Mouse (Mus musculus): ENCODE data around the gene Eif4ebp2. TPM values are rescaled to one million over a fixed set of nuclear protein-coding genes. Genes with fewer than 3 reads are reported as not detected.
"Not testable (repeated sequence)": the region's sequence is repeated elsewhere in the genome, so short reads cannot be mapped to it uniquely, and the experiment has no call there.

Gene Eif4ebp2
- polyA plus RNA-seq, 1 experiment from 2014 or later: 72.2 TPM

DNA sequence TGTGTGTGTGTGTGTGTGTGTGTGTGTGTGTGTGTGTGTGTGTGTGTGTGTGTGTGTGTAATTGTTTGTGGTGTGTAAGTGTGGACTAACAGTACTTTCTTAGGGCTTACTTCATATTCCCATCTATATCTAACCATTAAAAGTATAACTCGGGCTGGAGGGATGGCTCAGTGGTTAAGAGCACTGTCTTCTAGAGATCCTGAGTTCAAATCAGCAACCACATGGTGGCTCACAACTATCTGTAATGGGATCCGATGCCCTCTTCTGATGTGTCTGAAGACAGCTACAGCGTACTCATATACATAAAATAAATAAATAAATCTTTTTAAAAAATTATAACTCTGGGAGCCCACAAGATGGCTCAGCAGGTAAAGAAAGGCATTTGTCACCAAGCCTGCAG, 710 bp upstream of the Eif4ebp2 start:
- H3K27me3 ChIP-seq; H3K27ac ChIP-seq; H3K9me3 ChIP-seq; ATAC-seq (ENCODE audit: low FRiP score, low read depth); H3K4me3 ChIP-seq; H3K9ac ChIP-seq: not testable (repeated sequence)
- Histone ChIP-seq H3K36me3 (peaks cover 13% of the 10 kb centered on the region; the same call in 1 of the 2 replicates), H3K4me2 (replicated peaks) (peak overlapping the region; percentile 90; the same call in 1 of the 2 replicates), H3K4me1 (peaks cover 32% of the 10 kb centered on the region)
- 82% methylated on average over 3 of the region's 3 CpGs for WGBS

DNA sequence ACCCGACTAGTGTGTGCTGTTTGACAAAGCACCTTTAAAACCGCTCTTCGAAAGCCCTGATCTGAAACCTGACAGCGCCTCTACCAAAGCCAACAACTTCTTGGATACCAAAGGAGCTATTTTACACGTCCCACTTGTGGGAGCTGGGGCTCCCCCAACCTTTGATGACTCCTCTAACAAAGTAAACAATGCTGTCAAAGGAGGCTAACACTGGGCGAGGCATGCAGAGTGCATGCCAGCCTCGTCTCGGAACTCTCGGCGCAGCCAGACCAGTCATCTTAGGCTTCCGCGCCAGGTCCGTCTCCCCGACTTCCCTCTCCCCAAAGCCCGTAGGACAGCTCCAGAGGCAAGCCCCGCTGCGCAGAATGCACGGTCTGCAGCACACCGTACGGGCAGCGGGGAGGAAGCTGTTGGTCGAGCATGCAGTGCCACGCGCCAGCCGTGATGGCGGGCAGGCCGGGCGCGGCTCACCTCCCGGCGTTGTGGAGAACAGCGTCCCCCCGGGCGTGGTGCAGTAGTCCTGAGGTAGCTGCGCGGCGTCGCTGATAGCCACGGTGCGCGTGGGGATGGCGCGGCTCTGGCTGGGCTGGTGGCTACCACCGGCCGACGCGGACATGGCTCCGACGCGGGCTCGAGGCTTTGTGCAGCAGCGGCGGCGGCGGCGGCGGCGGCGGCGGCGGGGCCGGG, 387 bp downstream of the Eif4ebp2 start:
- peak overlapping the region; percentile 97 for H3K9ac ChIP-seq
- no peaks in the 10 kb centered on the region for H3K27me3 ChIP-seq
- H3K4me1 ChIP-seq: peaks cover 43% of the 10 kb centered on the region
- peak overlapping the region; percentile 69 for H3K27ac ChIP-seq
- peaks cover 22% of the 10 kb centered on the region; the same call in 1 of the 2 replicates for H3K36me3 ChIP-seq
- no peaks in the 10 kb centered on the region for H3K9me3 ChIP-seq
- ATAC-seq (ENCODE audit: low FRiP score, low read depth): peak; percentile 45
- H3K4me2 ChIP-seq (replicated peaks): peak overlapping the region; percentile 90
- WGBS: under 1% methylated on average over 53 of the region's 62 CpGs
- H3K4me3 ChIP-seq: peak overlapping the region; percentile 100

DNA sequence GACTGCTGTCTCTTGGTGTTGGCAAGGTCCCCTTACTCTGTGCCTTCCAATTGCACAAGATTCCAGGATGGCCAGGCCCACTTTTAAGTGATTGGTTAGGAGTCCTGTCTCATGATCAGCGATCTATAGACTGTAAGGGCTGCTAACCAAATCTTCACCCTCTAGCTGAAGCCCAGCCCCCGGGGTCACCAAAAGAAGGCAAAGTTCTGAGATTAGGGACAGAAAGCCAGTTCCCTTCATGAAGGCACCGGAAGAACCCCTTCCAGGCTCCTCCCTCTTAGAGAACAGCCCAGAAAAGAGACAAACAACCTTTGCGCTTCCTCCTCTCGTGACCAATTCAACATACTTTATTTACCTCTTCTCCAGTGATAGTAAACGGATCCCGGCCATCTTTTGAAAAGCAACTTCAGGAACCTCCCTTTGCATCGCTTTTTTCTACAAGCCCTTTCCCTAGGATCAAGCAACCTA, 964 bp downstream of the Eif4ebp2 start:
- Histone ChIP-seq H3K27ac (peak overlapping the region; percentile 69), H3K9ac (peak overlapping the region; percentile 97), H3K36me3 (peaks cover 22% of the 10 kb centered on the region), H3K4me2 (replicated peaks) (peak overlapping the region; percentile 90), H3K4me3 (peak overlapping the region; percentile 100), H3K27me3 (no peaks in the 10 kb centered on the region), H3K9me3 (no peaks in the 10 kb centered on the region), H3K4me1 (peaks cover 49% of the 10 kb centered on the region)
- no peak for ATAC-seq (ENCODE audit: low FRiP score, low read depth)
- 3% methylated on average over 8 of the region's 8 CpGs for WGBS

DNA sequence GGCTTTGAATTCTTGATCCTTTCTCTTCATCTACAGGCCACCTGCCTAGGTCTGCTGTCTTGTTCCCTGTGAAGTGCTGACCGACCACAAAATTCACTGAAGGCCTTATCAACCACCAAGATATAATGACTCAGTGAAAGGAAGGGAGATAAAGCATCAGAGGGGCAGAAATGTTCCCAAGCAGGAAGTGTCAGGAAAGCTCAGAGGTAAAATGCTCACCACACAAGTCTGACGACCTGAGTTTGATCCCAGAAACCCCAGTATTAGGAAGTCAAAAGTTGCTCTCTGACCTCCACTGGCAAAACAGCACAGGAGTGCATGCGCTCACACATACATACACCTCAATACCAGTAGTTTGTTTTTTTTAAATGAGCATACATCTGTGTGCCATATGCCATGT, 3.6 kb downstream of the Eif4ebp2 start:
- peaks cover 22% of the 10 kb centered on the region for H3K36me3 ChIP-seq
- no peaks in the 10 kb centered on the region for H3K27me3 ChIP-seq
- 82% methylated on average over 3 of the region's 3 CpGs for WGBS
- H3K9ac ChIP-seq: no peak overlapping the region
- no peak overlapping the region for H3K27ac ChIP-seq
- no peaks in the 10 kb centered on the region for H3K9me3 ChIP-seq
- H3K4me1 ChIP-seq: peaks cover 75% of the 10 kb centered on the region
- H3K4me3 ChIP-seq: no peak overlapping the region
- H3K4me2 ChIP-seq (replicated peaks): no peak overlapping the region
- ATAC-seq (ENCODE audit: low FRiP score, low read depth): no peak

DNA sequence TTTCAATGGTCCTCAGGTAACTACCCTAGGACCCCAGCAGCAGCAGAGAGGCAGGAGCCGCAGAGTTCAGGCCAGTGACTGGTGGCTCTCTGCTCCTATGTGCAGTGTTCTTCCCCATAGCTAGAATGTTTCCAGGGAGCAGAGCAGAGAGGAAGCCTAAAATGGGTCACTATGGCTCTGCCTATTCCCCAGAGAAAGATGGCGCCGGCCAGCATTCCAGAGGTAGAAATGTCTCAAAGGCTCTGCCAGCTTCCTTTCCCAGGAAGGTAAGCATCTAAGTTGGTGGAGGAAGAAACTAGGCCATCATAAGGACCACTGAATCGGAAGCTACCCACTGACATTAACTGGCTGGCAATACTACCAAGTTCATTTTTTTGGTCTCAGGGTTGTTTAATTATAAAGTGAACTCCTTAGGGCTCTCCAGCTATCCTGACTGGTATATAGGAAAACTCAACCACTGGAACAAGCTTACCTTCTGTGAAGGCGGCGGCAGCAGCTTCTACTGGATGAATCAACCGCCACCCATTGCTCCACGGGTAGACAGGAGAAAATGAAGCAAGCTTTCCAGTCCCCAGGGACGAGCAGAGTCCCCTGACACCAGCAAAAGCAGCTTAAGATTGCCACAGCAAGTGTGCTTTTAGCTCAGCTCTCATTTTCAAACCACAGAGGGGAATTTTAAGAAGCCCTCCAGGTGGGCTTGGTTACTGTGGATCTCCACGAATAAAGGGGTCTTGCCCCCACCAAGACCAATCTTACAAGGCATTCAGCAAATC, 4.7 kb downstream of the Eif4ebp2 start:
- no peak overlapping the region for H3K4me3 ChIP-seq
- peaks cover 22% of the 10 kb centered on the region for H3K36me3 ChIP-seq
- WGBS: 82% methylated on average over 10 of the region's 10 CpGs
- H3K9ac ChIP-seq: peak overlapping the region; percentile 39; the same call in 1 of the 2 replicates
- no peaks in the 10 kb centered on the region for H3K9me3 ChIP-seq
- H3K27ac ChIP-seq: no peak overlapping the region
- ATAC-seq (ENCODE audit: low FRiP score, low read depth): no peak
- peaks cover 85% of the 10 kb centered on the region for H3K4me1 ChIP-seq
- H3K27me3 ChIP-seq: no peaks in the 10 kb centered on the region
- H3K4me2 ChIP-seq (replicated peaks): no peak overlapping the region

DNA sequence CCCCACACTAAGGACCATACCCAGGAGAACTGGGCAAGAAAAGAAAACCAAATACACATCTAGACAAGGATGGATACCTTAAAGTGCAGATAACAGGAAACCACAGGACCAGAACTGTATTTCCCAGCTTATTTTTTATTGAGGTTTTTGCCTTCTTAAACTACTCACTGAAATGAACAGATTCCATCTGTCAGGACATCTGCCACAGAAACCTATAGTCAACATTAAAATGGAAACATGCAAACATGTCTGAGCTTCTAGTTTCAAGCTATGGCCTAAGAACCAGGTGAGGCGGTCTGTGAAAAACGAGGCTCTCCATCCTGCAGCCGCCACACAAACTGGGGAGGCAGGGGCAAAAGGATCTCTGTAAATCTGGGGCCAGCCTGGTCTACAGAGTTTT, 7.4 kb downstream of the Eif4ebp2 start:
- H3K9ac ChIP-seq: no peak overlapping the region
- no peak overlapping the region for H3K4me3 ChIP-seq
- H3K4me1 ChIP-seq: peaks cover 81% of the 10 kb centered on the region
- H3K4me2 ChIP-seq (replicated peaks): no peak overlapping the region
- no peaks in the 10 kb centered on the region for H3K9me3 ChIP-seq
- WGBS: 68% methylated on average over 3 of the region's 3 CpGs
- no peak for ATAC-seq (ENCODE audit: low FRiP score, low read depth)
- H3K36me3 ChIP-seq: peaks cover 26% of the 10 kb centered on the region
- no peaks in the 10 kb centered on the region for H3K27me3 ChIP-seq
- H3K27ac ChIP-seq: 0 out of 2 replicates have a peak overlapping the region, but pooled peaks have one; percentile 1

DNA sequence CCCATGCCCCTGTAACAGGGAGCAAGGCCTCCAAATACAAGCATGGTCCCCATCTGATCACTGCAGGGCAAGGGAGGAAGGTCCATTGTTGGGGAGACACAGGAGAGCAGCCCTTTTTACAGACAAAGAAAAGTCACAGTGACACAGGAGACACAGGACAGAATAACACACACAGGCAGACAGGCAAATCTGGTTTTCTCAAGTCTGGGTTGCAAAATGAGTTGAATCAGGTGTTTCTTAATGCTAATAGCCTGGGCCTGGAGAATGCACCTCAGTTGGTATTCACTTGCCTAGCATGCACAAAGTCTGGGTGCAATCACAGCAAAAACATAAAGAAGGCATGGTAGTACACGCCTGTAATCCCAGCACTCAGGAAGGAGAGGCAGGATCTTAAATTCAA, 8.6 kb downstream of the Eif4ebp2 start:
- Histone ChIP-seq H3K27me3 (no peaks in the 10 kb centered on the region), H3K36me3 (peaks cover 22% of the 10 kb centered on the region), H3K9ac (0 out of 2 replicates have a peak overlapping the region, but pooled peaks have one; percentile 31), H3K4me3 (no peak overlapping the region), H3K4me2 (replicated peaks) (peak overlapping the region; percentile 23), H3K9me3 (no peaks in the 10 kb centered on the region), H3K27ac (peak overlapping the region; percentile 56), H3K4me1 (peaks cover 71% of the 10 kb centered on the region)
- no peak; the same call in 1 of the 2 replicates for ATAC-seq (ENCODE audit: low FRiP score, low read depth)
- 31% methylated on average over 1 of the region's 1 CpGs for WGBS

DNA sequence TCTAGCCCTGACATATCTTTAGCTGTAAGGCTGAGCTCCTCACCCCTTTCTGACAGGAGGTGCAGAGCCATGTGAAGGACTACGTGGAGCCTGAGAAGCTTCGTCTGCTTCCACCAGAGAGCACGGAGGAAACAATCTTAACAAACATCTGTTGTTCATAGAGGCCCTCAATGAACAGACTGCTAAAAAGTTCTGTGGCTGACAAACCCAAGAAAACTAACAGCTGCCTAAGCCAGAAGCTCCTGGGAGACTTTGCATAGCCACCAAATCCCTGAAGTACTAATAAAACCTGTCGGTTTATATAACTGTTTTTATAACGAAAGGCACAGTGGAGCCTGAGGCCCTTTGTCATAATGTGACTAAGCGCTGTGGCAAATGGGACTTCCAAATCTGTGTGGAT, 9.0 kb downstream of the Eif4ebp2 start:
- whole genome bisulfite sequencing: 8% methylated on average over 6 of the region's 6 CpGs
- Histone ChIP-seq H3K27ac (peak overlapping the region; percentile 56), H3K9me3 (no peaks in the 10 kb centered on the region), H3K9ac (0 out of 2 replicates have a peak overlapping the region, but pooled peaks have one; percentile 31), H3K36me3 (peaks cover 19% of the 10 kb centered on the region), H3K27me3 (no peaks in the 10 kb centered on the region), H3K4me3 (no peak overlapping the region), H3K4me1 (peaks cover 68% of the 10 kb centered on the region), H3K4me2 (replicated peaks) (peak overlapping the region; percentile 23)
- peak; percentile 56 for ATAC-seq (ENCODE audit: low FRiP score, low read depth)

DNA sequence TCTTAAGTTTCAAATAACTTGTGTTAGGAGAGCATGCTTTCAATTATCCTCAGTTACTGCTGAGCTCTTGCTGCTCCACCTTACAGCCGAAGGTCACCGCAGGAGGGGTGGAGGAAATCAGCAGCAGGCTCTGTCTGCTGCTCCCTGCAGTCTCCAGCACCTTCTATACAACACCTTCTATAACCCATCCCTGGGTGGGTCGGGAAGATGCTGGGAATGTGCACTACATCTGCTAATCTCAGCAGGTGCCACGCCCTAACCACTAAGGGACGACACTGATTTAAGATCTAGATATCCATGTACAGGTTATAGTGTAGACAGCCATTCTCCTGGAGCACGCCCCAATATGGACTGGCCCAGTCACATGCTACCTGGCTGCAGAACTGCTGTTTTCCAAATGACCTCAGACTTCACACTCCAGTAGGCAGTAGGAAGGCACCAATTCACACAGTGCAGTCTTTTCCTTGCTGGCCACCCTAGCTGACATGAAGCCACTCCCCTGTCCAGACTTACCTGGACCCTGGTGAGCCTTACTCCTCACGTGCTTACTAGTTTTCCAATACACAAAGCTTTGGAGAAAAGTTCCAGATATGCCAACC, 12.2 kb downstream of the Eif4ebp2 start:
- Histone ChIP-seq H3K27me3 (no peaks in the 10 kb centered on the region), H3K9me3 (no peaks in the 10 kb centered on the region), H3K4me3 (no peak overlapping the region), H3K9ac (no peak overlapping the region), H3K27ac (no peak overlapping the region), H3K4me2 (replicated peaks) (no peak overlapping the region), H3K36me3 (peaks cover 8% of the 10 kb centered on the region; the same call in 1 of the 2 replicates), H3K4me1 (peaks cover 38% of the 10 kb centered on the region)
- ATAC-seq (ENCODE audit: low FRiP score, low read depth): no peak
- WGBS: 80% methylated on average over 7 of the region's 7 CpGs

DNA sequence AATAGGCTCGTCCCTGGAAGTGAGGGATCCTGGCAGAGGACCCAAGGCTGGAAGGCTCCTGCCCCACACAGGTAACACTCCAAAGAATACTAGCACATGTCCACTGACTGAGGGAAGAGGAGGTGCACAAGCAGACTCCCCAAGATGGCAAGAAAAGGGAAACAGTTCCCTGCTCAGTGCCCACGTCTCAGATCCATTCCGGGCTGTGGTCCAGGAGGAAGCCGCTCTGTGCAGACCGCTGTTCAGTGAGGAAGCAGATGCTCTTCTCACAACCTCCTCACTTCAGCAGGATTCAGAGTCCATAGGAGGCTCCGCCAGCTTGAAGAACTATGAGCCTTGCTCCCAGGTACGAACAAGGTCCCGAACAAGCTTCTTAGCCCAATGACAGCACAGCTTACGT, 21.1 kb downstream of the Eif4ebp2 start:
- Histone ChIP-seq H3K27ac (no peak overlapping the region), H3K27me3 (no peaks in the 10 kb centered on the region), H3K36me3 (peaks cover 61% of the 10 kb centered on the region), H3K9me3 (no peaks in the 10 kb centered on the region), H3K4me1 (no peaks in the 10 kb centered on the region), H3K4me2 (replicated peaks) (no peak overlapping the region), H3K9ac (no peak overlapping the region), H3K4me3 (no peak overlapping the region)
- no peak for ATAC-seq (ENCODE audit: low FRiP score, low read depth)
- WGBS: 92% methylated on average over 9 of the region's 9 CpGs

DNA sequence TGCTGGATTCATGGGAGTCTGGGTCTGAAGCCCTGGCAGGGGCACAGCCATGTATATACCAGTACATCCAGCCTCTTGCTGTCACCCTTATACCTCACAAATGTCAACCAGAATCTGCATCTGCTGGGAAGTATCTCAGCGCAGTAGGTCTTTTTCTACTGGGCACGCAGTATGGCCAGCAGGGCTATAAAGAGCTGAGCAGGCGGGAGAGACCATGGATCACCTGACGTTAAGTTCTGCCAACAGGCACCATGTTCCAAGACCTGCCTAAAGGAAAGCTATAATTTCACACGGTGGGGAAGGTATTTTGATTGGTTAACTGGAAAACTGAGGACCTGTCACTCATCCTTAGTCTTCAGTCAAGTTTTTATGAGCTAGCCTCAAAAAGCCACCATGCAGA, 23.4 kb downstream of the Eif4ebp2 start:
- H3K36me3 ChIP-seq: peaks cover 48% of the 10 kb centered on the region
- H3K9ac ChIP-seq: no peak overlapping the region
- peaks cover 5% of the 10 kb centered on the region for H3K4me1 ChIP-seq
- H3K27me3 ChIP-seq: no peaks in the 10 kb centered on the region
- WGBS: 84% methylated on average over 5 of the region's 5 CpGs
- H3K4me2 ChIP-seq (replicated peaks): no peak overlapping the region
- ATAC-seq (ENCODE audit: low FRiP score, low read depth): no peak
- H3K9me3 ChIP-seq: no peaks in the 10 kb centered on the region
- no peak overlapping the region for H3K27ac ChIP-seq
- H3K4me3 ChIP-seq: no peak overlapping the region

DNA sequence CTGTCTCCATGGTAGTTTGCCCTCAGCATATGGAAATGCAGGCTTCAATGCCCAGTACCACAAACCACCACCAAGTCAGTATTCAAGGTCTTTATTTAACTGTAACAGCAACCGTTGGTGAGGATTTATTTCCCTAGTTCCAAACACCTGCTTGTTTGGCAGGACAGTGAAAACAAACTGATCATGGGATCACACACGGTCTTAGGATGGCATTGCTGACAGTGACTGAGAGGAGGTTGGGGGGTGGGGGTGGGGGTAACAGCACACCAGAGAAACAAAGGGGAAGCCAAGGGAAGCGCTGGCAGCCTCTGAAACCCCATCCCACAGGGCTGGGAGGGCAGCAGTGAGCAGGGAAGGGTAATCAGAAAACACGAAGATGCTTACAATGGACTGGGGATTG, 24.0 kb downstream of the Eif4ebp2 start:
- H3K36me3 ChIP-seq: peaks cover 42% of the 10 kb centered on the region
- H3K27ac ChIP-seq: no peak overlapping the region
- no peak overlapping the region for H3K4me3 ChIP-seq
- no peak overlapping the region for H3K9ac ChIP-seq
- H3K4me1 ChIP-seq: peaks cover 5% of the 10 kb centered on the region
- no peak for ATAC-seq (ENCODE audit: low FRiP score, low read depth)
- H3K9me3 ChIP-seq: no peaks in the 10 kb centered on the region
- H3K4me2 ChIP-seq (replicated peaks): no peak overlapping the region
- WGBS: 74% methylated on average over 4 of the region's 4 CpGs
- no peaks in the 10 kb centered on the region for H3K27me3 ChIP-seq

All from limb, embryonic 13.5 days (tissue).